In the genomic region with DNA sequence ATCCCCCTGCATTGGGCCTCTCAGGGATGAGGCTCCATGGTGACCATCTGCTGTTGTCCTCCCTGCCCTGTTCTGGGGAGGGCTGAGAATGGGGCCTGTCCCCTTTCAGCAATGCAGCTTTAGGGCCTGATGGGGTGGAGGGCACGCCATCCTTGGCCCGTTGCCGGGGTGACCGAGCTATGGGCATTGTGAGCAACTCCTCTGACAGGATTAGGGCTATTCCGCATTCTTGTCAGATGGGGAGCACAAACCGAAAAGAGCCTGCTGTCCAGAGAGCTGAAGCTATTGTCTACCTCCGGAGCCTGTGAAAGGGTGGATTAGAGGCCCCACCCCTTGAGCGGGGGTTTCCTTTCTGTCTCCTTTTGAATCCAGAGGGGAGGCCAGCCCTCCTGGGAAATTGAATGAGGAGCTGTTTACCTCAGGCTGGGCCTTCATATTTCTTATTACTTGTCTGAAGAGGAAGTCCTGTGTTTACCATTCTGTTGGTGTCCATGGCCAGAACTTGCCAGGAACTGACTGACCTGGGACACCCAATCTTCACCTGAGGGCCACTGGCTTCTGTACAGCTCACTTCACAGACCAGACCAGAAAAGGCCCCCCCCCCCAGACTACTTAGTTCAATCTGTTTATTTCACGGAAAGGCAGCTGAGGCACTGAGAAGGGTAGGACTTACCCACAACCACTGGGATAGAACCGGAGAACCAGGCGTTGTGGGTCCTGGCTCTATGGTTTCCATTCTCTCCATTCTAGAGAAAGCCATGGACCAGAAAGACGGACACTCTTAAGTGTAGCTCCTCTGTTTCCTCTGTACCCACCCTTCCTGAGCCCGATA, we compare ENCODE assay signal across 8 mouse cellular contexts. TPM values are rescaled to one million over a fixed set of nuclear protein-coding genes. Genes with fewer than 3 reads are reported as not detected.
A peak's percentile ranks its signal among the peaks of the same experiment; 100 is the strongest.
DNase-seq lines count a peak whose midpoint lies in the region; ATAC-seq and TF ChIP-seq lines count a peak whose summit lies in the region.

No protein-coding gene starts in this region.

- no peak for ATAC-seq in heart, embryonic 11.5 days (replicated peaks; ENCODE audit: insufficient number of reproducible peaks, low FRiP score, low TSS enrichment)
- ATAC-seq in forebrain, embryonic 11.5 days (replicated peaks; ENCODE audit: low FRiP score), result peak; percentile 94
- peak; percentile 43 for ATAC-seq in kidney, embryonic 15.5 days (replicated peaks; ENCODE audit: low FRiP score)
- ATAC-seq in midbrain, embryonic 16.5 days, result peak; percentile 87
- ATAC-seq in granulocyte monocyte progenitor cell, adult 5-6 weeks (replicated peaks; ENCODE audit: poor library complexity, severe bottlenecking), result no peak

- TF ChIP-seq POLR2A in thymus, adult 2 months (IDR thresholded peaks at IDR 0.05; ENCODE audit: control insufficient read depth, extremely low read depth, insufficient read depth, low read length, poor library complexity), result no peak

- intact Hi-C loops in heart, postnatal 14 days (cut with DNase I), result no loop called here

- no peak overlapping the region for H3K4me3 ChIP-seq in heart, embryonic 11.5 days (ENCODE audit: low read depth, low read length)
- H3K4me3 ChIP-seq in forebrain, embryonic 11.5 days (ENCODE audit: low read depth, low read length), result peak overlapping the region; percentile 14
- H3K4me3 ChIP-seq in kidney, embryonic 15.5 days (replicated peaks), result no peak overlapping the region
- no peak overlapping the region for H3K4me3 ChIP-seq in midbrain, embryonic 16.5 days (ENCODE audit: low read depth, low read length)
- no peak overlapping the region for H3K4me3 ChIP-seq in thymus, adult 2 months (ENCODE audit: control insufficient read depth, insufficient read depth, low read length)

- no peak overlapping the region for H3K9ac ChIP-seq in heart, embryonic 11.5 days (ENCODE audit: low read depth, low read length)
- peak overlapping the region; percentile 39 for H3K9ac ChIP-seq in forebrain, embryonic 11.5 days (ENCODE audit: low read length)
- no peak overlapping the region for H3K9ac ChIP-seq in kidney, embryonic 15.5 days
- H3K9ac ChIP-seq in midbrain, embryonic 16.5 days (ENCODE audit: low read depth, low read length), result peak overlapping the region; percentile 42; the same call in 1 of the 2 replicates

- H3K27ac ChIP-seq in heart, embryonic 11.5 days (ENCODE audit: low read depth, low read length), result peak overlapping the region; percentile 50; the same call in 1 of the 2 replicates
- peak overlapping the region; percentile 99 for H3K27ac ChIP-seq in forebrain, embryonic 11.5 days (ENCODE audit: low read depth, low read length)
- H3K27ac ChIP-seq in kidney, embryonic 15.5 days, result peak overlapping the region; percentile 54; the same call in 1 of the 2 replicates
- H3K27ac ChIP-seq in midbrain, embryonic 16.5 days (ENCODE audit: low read length), result peak overlapping the region; percentile 88
- no peak overlapping the region for H3K27ac ChIP-seq in thymus, adult 2 months (ENCODE audit: control insufficient read depth, insufficient read depth, low read length)

- peaks cover 4% of the 10 kb centered on the region; the same call in 1 of the 2 replicates for H3K36me3 ChIP-seq in heart, embryonic 11.5 days (ENCODE audit: control insufficient read depth, insufficient read depth, low read length)
- H3K36me3 ChIP-seq in forebrain, embryonic 11.5 days (ENCODE audit: control insufficient read depth, insufficient read depth, low read length), result peaks cover 16% of the 10 kb centered on the region; the same call in 1 of the 2 replicates
- no peaks in the 10 kb centered on the region for H3K36me3 ChIP-seq in kidney, embryonic 15.5 days
- no peaks in the 10 kb centered on the region for H3K36me3 ChIP-seq in midbrain, embryonic 16.5 days (ENCODE audit: control insufficient read depth, insufficient read depth, low read length)
- no peaks in the 10 kb centered on the region for H3K36me3 ChIP-seq in thymus, adult 2 months (ENCODE audit: control insufficient read depth, insufficient read depth, low read length)

- H3K4me2 ChIP-seq in heart, embryonic 11.5 days, result no peak overlapping the region
- H3K4me2 ChIP-seq in forebrain, embryonic 11.5 days (ENCODE audit: low read depth, low read length, severe bottlenecking), result peak overlapping the region; percentile 43
- H3K4me2 ChIP-seq in kidney, embryonic 15.5 days, result peak overlapping the region; percentile 29; the same call in 1 of the 2 replicates
- peak overlapping the region; percentile 24; the same call in 1 of the 2 replicates for H3K4me2 ChIP-seq in midbrain, embryonic 16.5 days (ENCODE audit: low read length)

- H3K27me3 ChIP-seq in heart, embryonic 11.5 days (ENCODE audit: control insufficient read depth, insufficient read depth, low read length), result no peaks in the 10 kb centered on the region
- no peaks in the 10 kb centered on the region for H3K27me3 ChIP-seq in forebrain, embryonic 11.5 days (ENCODE audit: control insufficient read depth, insufficient read depth, low read length)
- no peaks in the 10 kb centered on the region for H3K27me3 ChIP-seq in kidney, embryonic 15.5 days
- no peaks in the 10 kb centered on the region for H3K27me3 ChIP-seq in midbrain, embryonic 16.5 days (ENCODE audit: control insufficient read depth, insufficient read depth, low read depth, low read length)
- no peaks in the 10 kb centered on the region for H3K27me3 ChIP-seq in thymus, adult 2 months (ENCODE audit: control insufficient read depth, insufficient read depth, low read length)

- H3K9me3 ChIP-seq in heart, embryonic 11.5 days (replicated peaks; ENCODE audit: control insufficient read depth, low read length), result no peaks in the 10 kb centered on the region
- no peaks in the 10 kb centered on the region for H3K9me3 ChIP-seq in forebrain, embryonic 11.5 days (ENCODE audit: control insufficient read depth, low read length)
- H3K9me3 ChIP-seq in kidney, embryonic 15.5 days (replicated peaks), result no peaks in the 10 kb centered on the region
- no peaks in the 10 kb centered on the region for H3K9me3 ChIP-seq in midbrain, embryonic 16.5 days (replicated peaks; ENCODE audit: control insufficient read depth, low read length, poor library complexity, severe bottlenecking)

- no peak for DNase-seq in heart, postnatal 14 days
- DNase-seq in forebrain, embryonic 11.5 days (ENCODE audit: low spot score), result peak; percentile 95
- DNase-seq in urinary bladder, postnatal 36 days (ENCODE audit: low spot score in 2 of 2), result no peak
- no peak for DNase-seq in thymus, adult 2 months

- no peak for TF ChIP-seq CTCF in thymus, adult 2 months (IDR thresholded peaks at IDR 0.05; ENCODE audit: borderline replicate concordance, control insufficient read depth, extremely low read depth, insufficient read depth, low read length, poor library complexity)

- 30% methylated on average over 13 of the region's 13 CpGs for WGBS in heart, embryonic 11.5 days (ENCODE audit: insufficient replicate concordance)
- 6% methylated on average over 13 of the region's 13 CpGs for WGBS in forebrain, embryonic 11.5 days
- 38% methylated on average over 13 of the region's 13 CpGs for WGBS in kidney, embryonic 15.5 days
- 7% methylated on average over 13 of the region's 13 CpGs for WGBS in midbrain, embryonic 16.5 days
- whole genome bisulfite sequencing in thymus, adult 2 months, result 94% methylated on average over 13 of the region's 13 CpGs

- peaks cover 27% of the 10 kb centered on the region for H3K4me1 ChIP-seq in heart, embryonic 11.5 days (ENCODE audit: control insufficient read depth, insufficient read depth, low read length)
- H3K4me1 ChIP-seq in forebrain, embryonic 11.5 days (replicated peaks; ENCODE audit: control insufficient read depth, insufficient read depth, low read length), result peaks cover 77% of the 10 kb centered on the region
- peaks cover 56% of the 10 kb centered on the region for H3K4me1 ChIP-seq in kidney, embryonic 15.5 days
- peaks cover 55% of the 10 kb centered on the region for H3K4me1 ChIP-seq in midbrain, embryonic 16.5 days (ENCODE audit: control insufficient read depth, insufficient read depth, low read length)
- no peaks in the 10 kb centered on the region; the same call in 1 of the 2 replicates for H3K4me1 ChIP-seq in thymus, adult 2 months (replicated peaks; ENCODE audit: control insufficient read depth, insufficient read depth, low read length)

RNA-seq across cellular contexts. Expression of gene Nuak2, which starts 7.0 kb away (rescaled TPM):
- 2.6 and 3.6 TPM in 2 replicates for polyA plus RNA-seq in heart, embryonic 11.5 days (2014; fragmentation: Nextera tagmentation; extraction: Ambion mirVana)
- 1 to 10 TPM; 3.6 to 5.4 TPM for total RNA-seq in heart, postnatal 14 days (2021)
- polyA plus RNA-seq in forebrain, embryonic 11.5 days (2014; fragmentation: Nextera tagmentation; extraction: Ambion mirVana), result 57.7 and 63.4 TPM in 2 replicates
- 3.6 and 3.8 TPM in 2 replicates for polyA plus RNA-seq in kidney, embryonic 15.5 days (2015; fragmentation: Nextera tagmentation; extraction: Ambion mirVana)
- polyA plus RNA-seq in midbrain, embryonic 16.5 days (2015; fragmentation: Nextera tagmentation; extraction: Ambion mirVana), result 19.8 and 22.0 TPM in 2 replicates
- total RNA-seq in granulocyte monocyte progenitor cell, adult 5-6 weeks (2014; fragmentation: Nextera tagmentation), result 37.2 and 40.4 TPM in 2 replicates
- 19.3 and 21.7 TPM in 2 replicates for total RNA-seq in granulocyte monocyte progenitor cell, adult 5-6 weeks (2017)
- polyA plus RNA-seq in thymus, adult 2 months (2012; rRNA removed), result 5.6 and 5.7 TPM in 2 replicates

RNA-seq across cellular contexts. Expression of gene Klhdc8a, which starts 24.5 kb away (rescaled TPM):
- polyA plus RNA-seq in heart, embryonic 11.5 days (2014; fragmentation: Nextera tagmentation; extraction: Ambion mirVana), result 0.45 and 0.56 TPM in 2 replicates
- total RNA-seq in heart, postnatal 14 days (2021), result 10 to 100 TPM; 23.6 to 29.0 TPM
- polyA plus RNA-seq in forebrain, embryonic 11.5 days (2014; fragmentation: Nextera tagmentation; extraction: Ambion mirVana), result 0.99 and 1.1 TPM in 2 replicates
- 1.2 and 1.6 TPM in 2 replicates for polyA plus RNA-seq in kidney, embryonic 15.5 days (2015; fragmentation: Nextera tagmentation; extraction: Ambion mirVana)
- polyA plus RNA-seq in midbrain, embryonic 16.5 days (2015; fragmentation: Nextera tagmentation; extraction: Ambion mirVana), result 8.3 and 10.8 TPM in 2 replicates
- not detected in 2 replicates for total RNA-seq in granulocyte monocyte progenitor cell, adult 5-6 weeks (2014; fragmentation: Nextera tagmentation)
- total RNA-seq in granulocyte monocyte progenitor cell, adult 5-6 weeks (2017), result not detected in 2 replicates
- polyA plus RNA-seq in thymus, adult 2 months (2012; rRNA removed), result 5.5 and 6.6 TPM in 2 replicates

Comparison
In these comparisons a context has a peak if more than half of its experiments do, and no peak if none do; other contexts are left out.
1. ATAC-seq: peak in forebrain, embryonic 11.5 days (single experiment), kidney, embryonic 15.5 days (single experiment) and midbrain, embryonic 16.5 days (single experiment); none in heart, embryonic 11.5 days (single experiment) and granulocyte monocyte progenitor cell, adult 5-6 weeks (single experiment).
2. H3K9ac ChIP-seq: peak in forebrain, embryonic 11.5 days (single experiment) and midbrain, embryonic 16.5 days (single experiment); none in heart, embryonic 11.5 days (single experiment) and kidney, embryonic 15.5 days (single experiment).